Mouse (Mus musculus) small intestine, adult 2 months (tissue): ENCODE measurements around the gene Ndufv2.

Experiments
- CTCF ChIP-seq: fragments of 200-500 bp; IDR thresholded peaks from 2 replicates; pipeline ENCODE4 v1.5.1; 2012; ENCODE audit warnings: low read depth, mild to moderate bottlenecking, control low read depth, inconsistent platforms, low read length, moderate library complexity, mixed read lengths; ENCODE audit not compliant: insufficient replicate concordance, insufficient read length; ENCODE audit errors: extremely low read depth
- POLR2A ChIP-seq: fragments of 200-500 bp; IDR thresholded peaks from 2 replicates; pipeline ENCODE4 v1.6.1; 2012; ENCODE audit warnings: low read depth, mild to moderate bottlenecking, control low read depth, inconsistent platforms, low read length, moderate library complexity

- TF ChIP-seq CTCF: no peak
- TF ChIP-seq POLR2A: no peak
Measured at GRCm38 (mm10) chr17:66091392-66091791, 10.0 kb downstream of the Ndufv2 start.
